Mouse (Mus musculus) T-helper 17 cell (primary cell): ENCODE measurements at regions not wholly inside any gene's neighbourhood (a gene's known extent, or its start where the extent isn't known, plus 50 kb on each side); places are given as distances from the start of the nearest gene placed in this dataset.

ENCODE experiments used
- in situ Hi-C, 2 experiments: fragments of 300-600 bp; cut with MboI, MseI; formaldehyde crosslinking; loops; 1 replicate in 1 of 2; 2 replicates in 1 of 2; pipeline ENCODE4 v1.15.1; 2025; ENCODE audit warnings: high pct_unique_total_duplicates in 2 of 2

GRCm38 (mm10) chr14:123081016-123081714, 97.3 kb upstream of the Tmtc4 start:
- in situ Hi-C loops: no loop called here

- in situ Hi-C loops: loop anchor here in 1 of 2 experiments (10.0 kb wide), 1 partner anchor 1585 kb away; no protein-coding TSS in a partner anchor
Measured at GRCm38 (mm10) chr14:123079733-123080132, 95.9 kb upstream of the Tmtc4 start.

GRCm38 (mm10) chr14:123078804-123079203, 95.0 kb upstream of the Tmtc4 start:
- in situ Hi-C loops: loop anchor here in 1 of 2 experiments (10.0 kb wide), 1 partner anchor 1586 kb away; no protein-coding TSS in a partner anchor

- in situ Hi-C loops: no loop called here
Measured at GRCm38 (mm10) chr14:123066344-123066743, 82.5 kb upstream of the Tmtc4 start.

- in situ Hi-C loops: no loop called here
Measured at GRCm38 (mm10) chr14:123065566-123065965, 81.7 kb upstream of the Tmtc4 start.

- in situ Hi-C loops: no loop called here
Measured at GRCm38 (mm10) chr14:123065136-123065535, 81.3 kb upstream of the Tmtc4 start.

- in situ Hi-C loops: no loop called here
Measured at GRCm38 (mm10) chr14:123062908-123063307, 79.1 kb upstream of the Tmtc4 start.

- in situ Hi-C loops: no loop called here
Measured at GRCm38 (mm10) chr14:123056976-123057375, 73.1 kb upstream of the Tmtc4 start.

- in situ Hi-C loops: no loop called here
Measured at GRCm38 (mm10) chr14:123048451-123048850, 64.6 kb upstream of the Tmtc4 start.

- in situ Hi-C loops: no loop called here
Measured at GRCm38 (mm10) chr14:123040046-123040445, 56.2 kb upstream of the Tmtc4 start.

GRCm38 (mm10) chr14:123037444-123037843, 53.6 kb upstream of the Tmtc4 start:
- in situ Hi-C loops: no loop called here
